Mouse (Mus musculus): Measurements from ENCODE around the gene Klhl5.
"Not testable (repeated sequence)": the region's sequence is repeated elsewhere in the genome, so short reads cannot be mapped to it uniquely, and the experiment has no call there.

Klhl5 gene

DNA sequence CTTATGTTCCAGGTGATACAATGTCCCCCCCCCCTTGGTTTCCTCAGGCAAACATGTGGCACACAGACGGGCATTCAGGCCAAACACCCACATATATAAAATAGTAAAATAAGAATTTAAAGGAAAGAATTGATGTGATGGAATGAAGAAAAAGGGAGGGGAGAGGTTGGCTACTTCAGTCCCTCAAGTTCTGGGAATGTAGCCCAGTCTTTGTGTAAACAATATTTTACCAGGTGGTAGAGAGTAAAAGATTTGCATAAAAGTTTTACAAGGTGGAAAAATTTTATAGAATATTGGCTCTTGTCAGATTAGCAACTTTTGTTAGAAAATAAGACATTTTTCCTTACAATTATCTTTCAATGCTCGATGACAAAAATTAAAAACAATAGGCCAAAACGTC lies 10.5 kb upstream of the Klhl5 start:
- in situ Hi-C loops (cut with MboI, MseI) = no loop called here

DNA sequence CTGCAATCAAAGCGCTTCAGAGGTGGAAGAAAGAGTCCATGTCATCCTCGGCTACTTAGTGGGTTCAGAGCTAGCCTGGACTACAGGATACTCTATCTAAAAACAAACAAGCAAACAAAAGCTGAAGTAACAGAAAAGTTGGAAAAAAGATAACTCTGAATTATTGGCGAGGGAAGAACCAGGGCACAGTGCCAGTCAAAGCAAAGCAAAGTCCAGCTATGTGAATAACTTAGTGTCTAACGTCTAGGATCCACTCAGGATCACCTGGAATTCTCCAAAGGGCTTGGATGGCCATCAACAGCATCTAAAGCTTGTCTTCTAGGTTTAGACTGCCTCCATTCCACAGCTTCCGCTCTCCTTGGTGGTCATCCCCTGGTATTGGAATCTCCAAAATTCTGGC lies 9.9 kb upstream of the Klhl5 start:
- in situ Hi-C loops (cut with MboI, MseI) = no loop called here

DNA sequence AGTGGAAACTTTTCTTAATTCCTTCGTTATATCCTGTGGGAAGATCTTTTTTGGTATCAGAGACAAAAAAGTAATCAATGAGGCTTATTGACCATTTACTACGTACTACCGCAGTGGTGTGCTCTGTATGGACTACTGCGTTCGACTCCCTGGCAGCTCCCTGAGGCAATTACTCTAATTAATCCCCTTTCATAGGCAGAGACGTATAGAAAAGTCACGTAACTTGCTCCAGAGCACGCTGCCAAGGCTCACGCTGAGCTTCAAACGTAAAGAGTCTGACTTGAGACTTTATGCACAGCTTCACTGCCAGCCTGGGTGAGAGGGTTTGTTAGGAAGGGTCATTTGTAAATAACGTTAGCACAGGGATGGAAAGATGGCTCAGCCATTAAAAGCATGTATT lies 7.3 kb upstream of the Klhl5 start:
- in situ Hi-C loops (cut with MboI, MseI) = no loop called here

DNA sequence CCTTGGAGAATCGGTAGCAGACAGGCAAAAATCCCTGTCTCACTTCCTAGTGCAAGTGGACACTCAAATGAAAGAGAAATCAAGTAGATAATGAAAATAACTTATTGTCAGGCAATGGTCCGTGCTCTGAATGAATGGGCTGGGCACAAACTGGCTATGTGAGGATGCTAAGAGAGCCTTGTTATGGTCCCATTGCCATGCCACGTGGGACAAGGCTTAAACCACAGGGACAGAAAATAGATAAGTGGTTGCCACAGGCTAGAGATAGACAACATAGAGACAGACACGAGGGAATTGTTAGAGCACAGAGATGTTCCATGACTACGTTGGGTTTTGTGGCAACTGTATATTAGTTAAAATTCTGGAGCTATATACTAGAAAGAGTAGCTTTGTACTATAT lies 6.1 kb upstream of the Klhl5 start:
- in situ Hi-C loops (cut with MboI, MseI) = no loop called here

DNA sequence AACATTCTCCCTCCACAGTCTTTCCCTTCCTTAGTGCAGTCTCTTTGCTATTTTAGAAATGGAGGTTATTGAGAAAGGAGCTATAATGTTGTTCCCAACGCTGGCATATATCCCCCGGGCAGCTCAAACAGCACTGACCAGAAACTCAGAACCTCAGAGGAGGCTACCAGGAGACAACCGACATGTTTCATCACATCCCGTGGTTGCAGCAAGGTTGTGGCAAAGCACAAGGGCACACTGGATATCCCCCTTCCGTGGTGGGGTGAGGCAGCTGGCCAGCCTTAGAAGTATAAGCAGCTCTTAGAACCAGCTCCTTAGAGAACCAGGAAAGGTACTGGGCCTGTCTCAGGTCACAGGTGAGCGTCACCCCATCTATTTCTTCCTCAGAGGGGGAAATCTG lies 5.7 kb upstream of the Klhl5 start:
- in situ Hi-C loops (cut with MboI, MseI) = no loop called here

DNA sequence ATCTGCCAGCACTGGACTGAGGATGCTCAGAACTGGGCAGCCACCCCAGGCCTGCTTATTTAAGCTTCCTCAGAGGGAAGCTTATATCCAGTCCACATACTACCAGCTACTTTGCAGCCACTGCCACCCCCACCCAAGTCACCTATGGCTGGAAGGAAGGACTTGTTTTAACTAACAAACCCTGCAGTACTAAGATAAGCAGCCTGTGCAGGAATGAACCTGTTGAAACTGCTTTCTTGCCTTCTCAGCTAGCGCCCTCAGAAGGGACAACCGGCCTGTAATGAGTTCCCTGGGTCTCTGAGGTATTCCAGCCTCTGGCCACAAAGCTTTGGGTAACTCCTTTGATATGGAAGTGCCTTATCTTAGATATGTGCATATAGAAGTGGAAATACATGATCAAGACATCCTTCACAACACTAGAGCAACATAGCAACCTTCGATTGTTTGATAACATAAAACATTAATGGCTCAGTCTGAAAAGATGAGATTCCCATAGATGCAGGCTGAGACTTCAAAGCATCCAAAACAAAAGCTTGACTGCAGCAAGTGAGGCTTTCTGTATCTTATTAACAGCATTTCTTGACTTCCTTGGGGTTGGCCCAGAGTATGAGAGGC lies 5.2 kb upstream of the Klhl5 start:
- in situ Hi-C loops (cut with MboI, MseI) = no loop called here

DNA sequence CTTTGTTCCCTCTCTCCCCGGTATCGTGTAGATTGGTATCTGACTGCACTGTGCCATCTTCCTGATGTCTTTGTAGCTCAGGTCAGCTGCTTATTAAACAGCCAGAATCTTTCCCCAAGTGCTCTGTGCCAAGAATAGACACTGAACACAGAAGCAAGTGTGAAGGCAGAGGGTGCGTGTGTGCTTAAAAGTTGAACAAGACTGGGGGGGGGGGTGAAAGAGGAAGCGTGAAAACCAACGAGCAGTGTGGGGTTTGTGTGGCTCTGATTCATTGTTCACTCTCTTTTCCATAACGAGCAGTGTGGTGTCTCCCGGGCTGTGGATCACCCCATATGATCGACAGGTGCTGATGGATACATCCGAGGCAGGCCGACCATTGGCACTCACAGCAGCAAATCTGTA lies 4.7 kb upstream of the Klhl5 start:
- in situ Hi-C loops (cut with MboI, MseI) = no loop called here

DNA sequence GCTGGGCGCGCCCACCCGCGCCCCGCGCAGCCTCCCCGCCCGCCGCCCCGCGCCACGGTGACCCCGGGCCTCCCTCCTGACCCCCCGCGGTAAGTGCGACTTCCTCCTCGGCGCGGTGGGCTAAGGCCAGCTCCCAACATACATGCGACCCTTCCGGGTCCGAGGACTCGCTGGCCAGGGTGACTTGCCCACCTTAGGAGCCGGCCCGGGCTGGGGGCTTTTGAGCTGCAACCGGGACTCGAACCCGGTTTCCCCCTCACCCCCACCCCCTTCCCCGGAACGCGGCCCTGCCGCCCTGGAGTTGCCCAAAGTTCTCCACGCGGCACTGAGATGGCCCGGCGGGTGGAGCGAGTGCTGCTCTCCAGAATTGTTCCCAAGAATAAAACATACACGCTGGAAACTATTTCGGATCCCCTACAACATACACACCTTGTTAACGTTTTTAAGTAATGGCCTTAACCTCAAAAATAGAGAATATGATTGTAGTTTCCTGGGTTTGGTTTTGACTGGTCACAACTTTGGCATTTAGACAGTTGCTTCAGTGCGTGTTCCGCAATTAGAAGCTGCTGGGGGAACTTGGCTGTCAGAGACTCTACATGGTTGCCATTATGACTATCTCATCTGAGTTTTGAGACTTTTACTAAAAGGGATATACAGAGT lies 564 bp downstream of the Klhl5 start:
- in situ Hi-C loops (cut with MboI, MseI) = no loop called here

DNA sequence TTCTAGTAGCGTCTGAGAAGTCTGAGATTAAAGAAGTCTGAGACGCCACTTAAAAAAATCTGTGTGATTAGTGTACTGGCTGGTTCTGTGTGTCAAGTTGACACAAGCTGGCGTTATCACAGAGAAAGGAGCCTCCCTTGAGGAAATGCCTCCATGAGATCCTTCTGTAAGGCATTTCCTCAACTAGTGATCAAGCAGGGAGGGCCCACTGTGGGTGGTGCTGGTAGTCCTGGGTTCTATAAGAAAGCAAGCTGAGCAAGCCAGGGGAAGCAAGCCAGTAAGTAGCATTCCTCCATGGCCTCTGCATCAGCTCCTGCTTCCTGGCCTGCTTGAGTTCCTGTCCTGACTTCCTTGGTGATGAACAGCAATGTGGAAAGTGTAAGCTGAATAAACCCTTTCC lies 4.9 kb downstream of the Klhl5 start:
- in situ Hi-C loops (cut with MboI, MseI) = not testable (repeated sequence)

DNA sequence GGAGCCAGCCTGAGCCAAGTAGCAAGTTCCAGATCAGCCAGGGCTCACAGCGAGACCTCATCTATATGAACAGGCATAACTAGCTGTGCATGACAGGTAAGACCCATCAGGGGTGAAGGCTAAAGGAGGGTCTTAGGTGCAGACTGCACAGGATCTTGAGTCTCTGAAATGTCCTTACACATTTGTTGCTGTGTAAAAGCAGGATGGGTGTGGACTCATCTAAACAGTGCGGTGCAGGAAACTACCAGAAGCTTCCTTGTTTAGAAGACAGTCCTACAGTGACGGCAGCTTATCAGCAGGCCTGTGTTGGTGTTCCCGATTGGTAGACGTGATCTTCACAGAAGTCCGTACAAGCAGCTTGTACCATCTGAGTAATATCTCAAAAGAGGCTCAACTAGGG lies 6.0 kb downstream of the Klhl5 start:
- in situ Hi-C loops (cut with MboI, MseI) = no loop called here

DNA sequence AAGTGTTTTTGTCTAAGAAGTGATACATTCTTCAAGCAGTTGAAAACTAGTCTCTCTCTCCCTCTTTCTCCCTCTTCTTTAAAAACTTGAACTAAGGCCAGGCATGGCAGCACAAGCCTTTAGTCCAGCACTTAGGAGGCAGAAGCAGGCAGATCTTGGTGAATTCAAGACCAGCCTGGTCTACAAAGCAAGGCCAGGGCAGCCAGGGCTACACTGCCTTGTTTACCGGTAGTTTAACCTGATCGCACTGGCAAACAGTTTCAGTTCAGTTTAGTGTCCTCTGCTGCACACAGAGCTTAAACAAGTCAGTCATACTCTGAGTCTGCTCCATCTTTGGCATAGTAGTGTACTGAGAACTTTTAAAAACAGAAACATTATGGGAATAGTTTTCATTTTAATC lies 9.4 kb downstream of the Klhl5 start:
- in situ Hi-C loops (cut with MboI, MseI) = no loop called here

DNA sequence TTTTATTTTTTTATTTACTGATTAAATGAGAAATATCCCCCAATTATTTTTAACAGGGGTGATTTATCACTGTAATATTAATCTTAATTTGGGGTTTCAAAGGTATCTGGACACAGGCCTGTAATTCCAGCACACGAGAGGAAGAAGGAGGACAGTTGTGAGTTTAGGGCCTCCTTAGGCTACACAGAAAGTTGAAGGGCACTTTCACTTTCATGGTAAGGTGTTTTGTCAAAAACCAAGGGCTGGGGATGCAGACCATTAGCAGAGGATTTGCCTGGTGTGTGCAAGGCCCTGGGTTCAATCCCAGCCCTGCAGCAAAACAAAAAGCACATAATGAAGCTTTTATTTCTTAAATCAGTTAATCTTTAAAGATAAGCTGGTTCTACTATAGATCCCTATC lies 12.2 kb downstream of the Klhl5 start:
- in situ Hi-C loops (cut with MboI, MseI) = no loop called here

DNA sequence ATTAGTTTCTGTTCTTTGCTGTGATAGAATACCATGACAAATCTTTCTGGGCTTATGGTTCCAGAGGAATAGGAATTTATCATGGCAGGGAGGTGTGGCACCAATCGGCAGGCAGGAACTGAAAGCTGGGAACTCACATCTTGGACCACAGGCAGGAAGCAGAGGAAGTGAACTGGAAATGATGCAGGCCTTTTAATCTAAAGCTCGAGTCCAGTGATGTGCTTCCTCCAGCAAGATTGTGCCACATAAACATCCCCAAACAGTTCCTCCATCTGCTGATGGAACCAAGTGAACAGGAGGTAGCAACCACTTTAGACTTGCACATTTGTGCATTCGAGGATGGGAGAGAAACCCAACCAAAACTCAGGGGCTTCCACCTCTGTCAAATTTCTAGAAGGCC lies 12.6 kb downstream of the Klhl5 start:
- in situ Hi-C loops (cut with MboI, MseI) = no loop called here

DNA sequence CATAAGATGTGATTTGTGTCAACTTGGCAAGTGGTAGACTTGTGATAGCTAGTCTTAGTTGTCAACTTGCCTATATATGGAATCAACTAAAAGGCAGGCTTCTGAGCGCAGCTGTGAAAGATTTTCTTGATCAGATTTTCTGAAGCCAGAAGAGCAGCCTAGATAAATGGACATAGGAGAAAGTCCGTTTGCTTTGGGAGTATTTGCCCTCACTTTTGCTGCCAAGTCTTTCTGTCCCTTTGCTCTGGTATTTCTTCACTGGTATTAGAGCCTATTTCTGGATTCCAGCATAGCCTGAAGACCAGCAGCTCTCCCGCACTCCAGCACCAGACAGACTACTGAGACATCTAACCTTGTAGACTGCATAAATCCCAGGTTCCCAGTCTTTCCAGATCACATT lies 15.3 kb downstream of the Klhl5 start:
- in situ Hi-C loops (cut with MboI, MseI) = no loop called here

DNA sequence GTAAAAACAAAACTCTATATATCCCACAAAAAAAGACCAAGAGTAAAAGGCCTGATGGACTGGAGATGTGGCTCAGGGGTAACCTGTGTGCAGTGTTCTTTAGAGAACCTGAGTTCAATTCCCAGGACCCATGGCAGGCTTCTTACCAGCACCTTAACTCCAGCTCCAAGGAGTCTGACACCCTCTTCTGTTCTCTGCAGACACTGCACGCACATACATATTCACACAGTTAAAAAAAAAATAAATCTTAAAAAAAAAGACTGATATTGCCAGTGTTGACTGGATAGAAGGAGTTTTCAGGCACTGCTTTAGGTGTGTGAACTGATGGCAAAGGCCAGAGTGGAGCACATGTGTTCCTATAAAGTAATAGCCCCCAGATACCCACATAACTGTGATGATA lies 18.8 kb downstream of the Klhl5 start:
- in situ Hi-C loops (cut with MboI, MseI) = no loop called here

DNA sequence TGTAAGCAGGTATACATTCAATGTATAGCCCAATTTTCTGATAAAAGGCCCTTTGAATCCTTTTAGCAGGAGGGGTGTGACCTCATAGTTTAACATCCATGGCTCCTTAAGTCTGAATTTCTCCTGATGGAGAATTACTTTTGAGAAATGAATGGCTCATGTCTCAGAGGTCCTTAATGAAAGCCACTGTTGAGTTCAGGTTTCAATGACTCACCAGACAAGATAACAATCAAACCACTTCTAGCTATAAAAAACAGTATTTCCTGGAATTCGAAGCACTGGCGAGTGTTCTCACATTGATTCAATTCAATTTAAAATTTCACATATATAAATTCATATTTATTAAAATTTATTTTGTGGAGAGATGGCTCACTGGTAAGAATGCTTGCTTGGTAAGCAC lies 21.1 kb downstream of the Klhl5 start:
- in situ Hi-C loops (cut with MboI, MseI) = no loop called here

DNA sequence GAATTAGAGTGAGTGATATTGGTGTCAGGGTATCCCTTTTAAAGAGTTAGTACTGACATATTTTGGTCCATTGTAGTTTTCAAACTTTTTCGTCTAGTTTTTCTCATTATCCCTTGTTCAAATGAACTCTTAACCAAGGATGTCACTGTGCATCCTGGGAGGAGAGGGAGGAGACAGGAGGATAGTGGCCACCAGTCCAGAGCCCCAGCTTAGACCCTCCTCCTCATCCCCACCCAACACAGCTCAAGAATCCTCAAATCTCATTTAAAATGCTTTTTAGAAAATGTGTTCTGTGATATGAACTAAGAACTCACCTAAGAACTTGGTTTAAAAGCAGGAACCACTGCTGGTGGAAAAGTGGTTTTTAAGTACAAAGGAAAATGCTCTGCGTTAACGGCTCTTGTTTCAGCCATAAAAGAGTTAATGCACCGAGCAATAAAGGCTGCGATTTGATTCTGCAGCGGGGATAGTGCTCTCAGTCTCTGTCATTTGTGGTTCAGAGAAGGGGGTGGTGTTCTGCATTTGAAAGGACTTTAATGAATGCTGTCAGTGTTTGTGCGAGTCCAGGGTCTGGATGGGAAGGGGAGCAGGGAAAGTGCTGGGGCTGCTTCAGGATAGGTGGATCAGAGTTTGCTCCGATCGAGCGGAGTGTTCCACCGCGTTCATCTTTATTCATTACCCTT lies 23.3 kb downstream of the Klhl5 start:
- in situ Hi-C loops (cut with MboI, MseI) = no loop called here

DNA sequence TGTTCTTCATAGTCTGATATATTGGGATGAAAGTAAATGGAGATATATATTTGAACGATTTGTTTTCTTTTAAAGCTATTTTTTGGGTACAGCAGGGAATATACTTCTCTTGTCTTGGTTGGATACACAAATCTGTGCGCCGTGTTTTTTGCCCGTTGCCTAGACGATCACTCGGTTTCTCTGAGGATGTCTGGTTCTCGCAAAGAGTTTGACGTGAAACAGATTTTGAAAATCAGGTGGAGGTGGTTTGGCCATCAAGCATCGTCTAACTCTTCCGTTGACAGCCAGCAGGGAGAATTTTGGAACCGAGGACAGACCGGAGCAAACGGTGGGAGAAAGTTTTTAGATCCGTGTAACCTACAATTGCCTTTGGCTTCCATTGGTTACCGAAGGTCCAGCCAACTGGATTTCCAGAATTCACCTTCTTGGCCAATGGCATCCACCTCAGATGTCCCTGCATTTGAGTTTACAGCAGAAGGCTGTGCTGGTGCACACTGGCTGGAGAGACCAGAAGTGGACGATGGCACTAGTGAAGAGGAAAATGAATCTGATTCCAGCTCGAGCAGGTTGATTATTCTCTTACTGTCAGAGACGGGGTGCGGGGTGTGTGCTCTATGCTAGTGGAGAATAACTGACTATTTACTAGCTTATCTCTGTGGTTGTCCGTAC lies 24.0 kb downstream of the Klhl5 start:
- in situ Hi-C loops (cut with MboI, MseI) = no loop called here

DNA sequence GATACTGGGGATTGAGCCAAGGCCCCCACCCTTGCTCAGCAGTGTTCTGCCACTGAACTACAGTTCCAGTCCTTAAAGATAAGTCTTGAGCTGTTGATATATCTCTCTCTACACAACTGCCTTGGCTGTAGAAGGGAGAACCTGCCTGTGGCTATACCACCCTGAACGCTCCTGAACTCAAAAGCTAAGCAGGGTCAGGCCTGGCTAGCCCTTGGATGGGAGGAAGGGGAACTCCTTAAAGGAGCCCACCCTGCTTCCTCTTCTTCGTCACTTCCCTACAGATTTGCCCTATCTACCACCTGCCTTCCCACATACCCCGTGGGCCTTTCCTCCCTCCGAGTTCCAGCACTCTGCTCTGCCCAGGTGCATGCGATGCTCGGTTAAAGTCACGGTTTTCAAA lies 28.8 kb downstream of the Klhl5 start:
- in situ Hi-C loops (cut with MboI, MseI) = no loop called here

DNA sequence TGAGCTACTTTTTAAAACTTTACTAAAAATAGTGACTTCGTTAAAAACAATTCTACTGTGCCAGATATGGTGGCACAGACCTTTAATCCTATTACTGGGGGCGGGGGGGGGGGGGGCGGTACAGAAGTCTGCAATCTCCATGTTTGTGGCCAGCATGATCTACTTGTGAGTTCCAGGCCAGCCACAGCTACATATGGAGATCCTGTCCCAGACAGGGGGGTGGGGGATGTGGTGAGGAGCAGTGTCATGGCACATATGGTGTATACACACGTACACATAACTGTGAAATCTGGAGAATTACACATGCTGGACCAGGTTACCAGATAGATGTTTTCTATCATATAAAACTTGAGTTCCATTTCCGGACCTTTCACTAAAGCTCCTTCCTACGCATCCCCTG lies 29.7 kb downstream of the Klhl5 start:
- in situ Hi-C loops (cut with MboI, MseI) = no loop called here

DNA sequence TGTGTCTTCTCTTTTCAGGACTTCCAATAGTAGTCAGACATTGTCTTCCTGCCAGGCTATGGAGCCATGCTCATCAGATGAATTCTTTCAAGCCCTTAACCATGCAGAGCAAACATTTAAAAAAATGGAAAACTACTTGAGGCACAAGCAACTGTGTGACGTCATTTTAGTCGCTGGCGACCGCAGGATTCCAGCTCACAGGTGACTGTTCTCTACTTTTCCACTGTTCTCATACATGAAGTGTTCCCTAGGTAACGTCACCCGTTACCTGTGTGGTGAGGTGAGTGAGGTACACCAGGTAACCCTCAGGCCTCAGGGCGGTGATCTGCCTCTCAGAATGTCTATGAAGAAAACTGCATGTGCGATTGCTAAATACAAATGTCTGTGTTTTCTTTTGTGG lies 33.9 kb downstream of the Klhl5 start:
- in situ Hi-C loops (cut with MboI, MseI) = no loop called here

DNA sequence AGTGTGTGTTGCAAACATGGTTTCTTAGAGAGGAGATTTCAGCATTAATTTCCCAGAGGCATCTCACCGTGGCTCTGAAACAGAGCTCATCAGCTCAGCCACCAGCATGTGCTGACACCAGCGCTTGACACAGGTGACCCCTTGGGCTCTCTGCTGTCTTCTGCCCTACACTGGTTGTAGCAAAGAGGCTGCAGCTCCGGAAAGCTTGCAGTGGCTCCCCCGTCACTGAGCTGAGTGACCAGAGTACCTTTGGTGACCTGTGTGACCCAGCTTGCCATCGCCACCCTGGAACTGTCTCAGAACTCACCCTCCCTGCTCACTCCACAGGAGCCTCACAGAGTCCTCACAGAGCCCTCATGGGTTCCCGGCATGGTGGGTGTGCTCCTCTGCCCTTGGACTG lies 34.9 kb downstream of the Klhl5 start:
- in situ Hi-C loops (cut with MboI, MseI) = no loop called here
